Mouse (Mus musculus) liver, postnatal 0 days (tissue): ENCODE data around the gene Scgb1a1.

Experiments
- CTCF ChIP-seq: sonication (generic); IDR thresholded peaks from 2 replicates; pipeline ENCODE4 v1.5.1; 2016; ENCODE audit warnings: antibody characterized with exemption, low read depth
- EP300 ChIP-seq: IDR thresholded peaks from 2 replicates; pipeline ENCODE4 v1.6.1; 2016; ENCODE audit warnings: antibody characterized with exemption, low read depth, mild to moderate bottlenecking

- TF ChIP-seq CTCF, result no peak
- TF ChIP-seq EP300, result no peak
Measured at GRCm38 (mm10) chr19:9061221-9061893, 26.4 kb downstream of the Scgb1a1 start.
